Mouse (Mus musculus): ENCODE data around the gene Csdc2. TPM values are rescaled to one million over a fixed set of nuclear protein-coding genes. Genes with fewer than 3 reads are reported as not detected.

Gene Csdc2
- 1.7 and 4.3 TPM in 2 replicates for polyA plus RNA-seq (2012; rRNA removed; ENCODE audit: low replicate concordance)

DNA sequence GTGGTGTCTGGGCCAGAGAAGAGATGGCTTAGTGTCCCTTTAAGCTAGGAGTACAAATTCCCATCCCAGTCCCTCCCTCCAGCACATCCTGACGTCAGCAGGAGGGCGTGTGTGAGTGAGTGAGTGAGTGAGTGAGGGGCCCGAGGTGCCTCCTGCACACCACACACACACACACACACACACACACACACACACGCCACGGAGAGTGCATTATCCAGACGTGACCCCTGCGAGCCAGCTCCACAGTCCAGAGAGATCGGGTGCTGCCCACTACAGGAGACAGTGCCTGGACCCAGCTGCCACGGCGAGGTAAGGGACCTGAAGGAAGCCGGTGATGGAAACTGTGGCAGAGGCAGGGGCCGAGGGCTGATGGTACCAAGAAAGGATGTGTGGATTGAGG is at the start of gene Csdc2:
Gene Csdc2 (plus strand): TSS at position 81 of the 400 bp plus-strand sequence.

DNA sequence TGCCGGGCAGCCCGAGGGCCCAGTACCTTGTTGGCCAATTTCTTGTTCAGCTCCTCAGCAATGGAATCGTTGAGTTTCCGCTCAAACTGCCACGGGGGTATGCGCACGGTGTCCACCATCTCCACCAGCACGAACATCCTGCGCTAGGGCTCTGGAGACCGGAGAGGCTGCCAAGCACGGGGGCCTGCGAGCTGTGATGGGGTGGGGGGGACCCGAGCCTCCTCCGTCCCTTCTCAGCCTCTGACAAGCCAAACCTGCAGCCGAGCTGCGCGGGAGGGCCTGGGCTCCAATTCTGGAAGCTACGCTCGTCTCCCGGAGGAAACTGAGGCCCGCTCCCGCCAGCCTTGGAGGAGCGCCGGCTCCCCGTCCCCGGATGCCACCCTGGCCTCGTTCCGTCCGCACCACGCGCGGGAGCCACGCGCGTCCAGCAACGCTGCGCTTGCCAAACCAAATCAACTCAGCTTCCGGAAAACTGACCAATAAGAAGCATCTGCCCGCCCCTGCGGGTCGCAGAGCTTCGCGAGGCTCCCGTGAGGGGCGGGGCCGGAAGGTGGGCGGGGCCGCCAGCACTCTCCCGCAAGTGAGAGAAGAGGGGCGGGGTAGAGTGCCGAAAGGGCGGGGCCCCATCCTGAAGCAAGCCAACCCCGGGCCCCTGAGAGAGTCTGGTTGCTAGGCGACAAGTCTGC is 10.7 kb upstream of the Csdc2 start, which contains the start of gene Polr3h:
Gene Polr3h (minus strand): TSS at position 481 of the 686 bp plus-strand sequence.

DNA sequence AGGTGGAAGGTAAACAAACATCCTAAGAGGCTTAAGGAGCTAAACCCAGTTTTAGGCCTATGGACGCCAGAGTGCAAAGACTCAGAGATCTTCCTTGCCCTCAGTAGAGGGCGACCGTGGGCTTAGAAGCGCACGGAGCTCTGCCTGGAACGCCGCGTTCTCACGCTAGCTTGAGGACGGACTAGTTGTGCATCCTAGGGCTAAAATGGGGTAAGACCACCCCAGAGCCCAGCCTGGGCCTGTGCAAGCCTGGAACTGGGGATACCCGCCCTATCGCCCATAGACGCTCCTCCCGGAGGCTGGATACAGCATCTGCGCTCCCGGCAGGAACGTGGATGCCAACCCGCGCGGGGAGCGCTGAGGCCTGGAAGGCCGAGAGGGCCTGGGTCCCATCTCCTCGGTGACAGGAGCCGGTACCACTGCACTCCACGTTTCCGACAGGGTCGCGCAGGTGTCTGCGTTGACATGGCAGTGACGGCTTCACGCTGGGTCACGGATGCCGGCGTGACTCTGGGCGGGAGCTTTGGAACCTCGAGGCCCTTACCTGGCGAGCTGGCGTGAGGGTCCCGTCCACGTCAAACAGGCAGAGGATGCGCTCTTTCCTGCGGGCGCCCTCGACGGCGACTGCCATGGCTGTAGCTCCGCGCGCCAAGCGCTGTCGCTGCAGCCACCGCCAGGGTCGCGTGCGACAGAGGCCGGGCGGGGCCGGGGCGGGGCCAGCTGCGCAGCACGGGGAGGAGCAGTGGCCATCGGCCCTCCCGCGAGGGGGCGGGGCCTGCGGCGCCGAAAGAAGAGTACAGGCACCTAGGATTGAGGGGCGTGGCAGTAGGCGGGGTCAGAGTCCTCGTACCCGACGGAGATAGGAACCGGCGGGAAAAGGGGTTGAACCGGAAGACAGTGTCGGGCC is 23.9 kb downstream of the Csdc2 start, which contains the start of gene Pmm1:
Gene Pmm1 (minus strand): TSS at position 760 of the 907 bp plus-strand sequence.

DNA sequence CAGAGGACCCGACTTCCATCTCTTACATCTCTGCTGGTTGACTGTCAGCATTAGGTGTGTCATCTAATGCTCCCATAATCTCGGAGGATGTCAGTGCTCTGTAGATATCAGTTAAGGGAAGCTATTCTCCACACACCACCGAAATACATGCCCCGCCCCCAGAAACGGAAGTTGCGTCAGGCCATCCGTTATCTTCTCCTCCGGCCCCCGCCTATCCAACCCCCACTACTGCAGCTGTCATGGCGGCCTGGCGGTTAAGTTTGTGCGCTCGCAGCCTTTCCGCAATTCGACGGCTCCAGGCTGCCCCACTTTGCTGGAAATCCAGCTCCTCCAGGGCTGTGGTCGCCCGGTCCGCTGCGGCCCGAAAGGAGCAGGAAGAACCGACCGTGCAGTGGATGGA is 43.8 kb downstream of the Csdc2 start, which contains the start of gene 1700029P11Rik:
Gene 1700029P11Rik (plus strand): TSS at position 220 of the 400 bp plus-strand sequence.

DNA sequence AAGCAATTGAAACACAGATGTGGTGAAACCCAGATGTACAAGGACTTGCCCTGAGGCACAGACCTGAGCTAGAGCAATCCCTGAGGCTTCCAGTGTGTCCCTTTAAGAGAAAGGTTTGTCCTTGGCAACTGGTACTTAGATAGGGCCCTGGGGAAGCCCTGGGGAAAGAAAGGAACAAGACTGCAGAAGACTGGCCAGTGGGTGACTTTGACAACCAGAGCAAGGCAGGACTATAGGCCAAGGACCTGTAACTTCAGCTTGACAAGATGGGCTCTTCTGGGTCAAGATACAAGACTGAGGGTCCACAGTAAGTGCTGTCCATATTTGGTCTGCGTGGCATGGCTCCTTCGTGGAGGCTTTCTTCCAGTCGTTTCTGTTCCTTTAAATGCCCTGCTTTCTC is 51.1 kb downstream of the Csdc2 start, which contains the start of gene Xrcc6:
Gene Xrcc6 (plus strand): TSS at position 190 of the 400 bp plus-strand sequence.

Other genes starting within 250 kb of the Csdc2 start
- 3.8 and 4.4 TPM in 2 replicates for gene Chadl, start 239.5 kb upstream of the Csdc2 start, polyA plus RNA-seq (2012; rRNA removed; ENCODE audit: low replicate concordance)
- gene Zc3h7b, start 191.7 kb upstream of the Csdc2 start, polyA plus RNA-seq (2012; rRNA removed; ENCODE audit: low replicate concordance) = 5.1 and 12.8 TPM in 2 replicates
- gene Rangap1, start 191.2 kb upstream of the Csdc2 start, polyA plus RNA-seq (2012; rRNA removed; ENCODE audit: low replicate concordance) = 15.5 and 20.1 TPM in 2 replicates
- 8.6 and 10.7 TPM in 2 replicates for gene Tef, start 134.3 kb upstream of the Csdc2 start, polyA plus RNA-seq (2012; rRNA removed; ENCODE audit: low replicate concordance)
- 29.8 and 45.1 TPM in 2 replicates for gene Tob2, start 78.0 kb upstream of the Csdc2 start, polyA plus RNA-seq (2012; rRNA removed; ENCODE audit: low replicate concordance)
- gene Phf5a, start 64.8 kb upstream of the Csdc2 start, polyA plus RNA-seq (2012; rRNA removed; ENCODE audit: low replicate concordance) = 32.6 and 40.1 TPM in 2 replicates
- gene Aco2, start 64.5 kb upstream of the Csdc2 start, polyA plus RNA-seq (2012; rRNA removed; ENCODE audit: low replicate concordance) = 296 and 436 TPM in 2 replicates
- gene Polr3h, start 10.5 kb upstream of the Csdc2 start, polyA plus RNA-seq (2012; rRNA removed; ENCODE audit: low replicate concordance) = 4.4 and 5.0 TPM in 2 replicates
- 22.1 and 26.0 TPM in 2 replicates for gene Pmm1, start 24.2 kb downstream of the Csdc2 start, polyA plus RNA-seq (2012; rRNA removed; ENCODE audit: low replicate concordance)
- not detected in 2 replicates for gene 1700029P11Rik, start 43.8 kb downstream of the Csdc2 start, polyA plus RNA-seq (2012; rRNA removed; ENCODE audit: low replicate concordance)
- gene Xrcc6, start 51.1 kb downstream of the Csdc2 start, polyA plus RNA-seq (2012; rRNA removed; ENCODE audit: low replicate concordance) = 5.2 and 8.3 TPM in 2 replicates
- gene Desi1, start 97.1 kb downstream of the Csdc2 start, polyA plus RNA-seq (2012; rRNA removed; ENCODE audit: low replicate concordance) = 40.6 and 43.7 TPM in 2 replicates
- gene Snu13, start 110.8 kb downstream of the Csdc2 start, polyA plus RNA-seq (2012; rRNA removed; ENCODE audit: low replicate concordance) = 21.0 and 49.7 TPM in 2 replicates
- not detected in 2 replicates for gene 4930407I10Rik, start 122.4 kb downstream of the Csdc2 start, polyA plus RNA-seq (2012; rRNA removed; ENCODE audit: low replicate concordance)
- gene Mei1, start 133.2 kb downstream of the Csdc2 start, polyA plus RNA-seq (2012; rRNA removed; ENCODE audit: low replicate concordance) = 0.07 TPM in 1 of 2 replicates, not detected in the other
- gene Ccdc134, start 191.2 kb downstream of the Csdc2 start, polyA plus RNA-seq (2012; rRNA removed; ENCODE audit: low replicate concordance) = 6.0 and 14.3 TPM in 2 replicates
- gene Srebf2, start 210.4 kb downstream of the Csdc2 start, polyA plus RNA-seq (2012; rRNA removed; ENCODE audit: low replicate concordance) = 145 and 243 TPM in 2 replicates